Mouse (Mus musculus) CH12.LX (cell line): ENCODE data around the gene Ufl1. TPM values are rescaled to one million over a fixed set of nuclear protein-coding genes. Genes with fewer than 3 reads are reported as not detected.

ENCODE experiments used
- DNase-seq: peaks from one replicate; pipeline ENCODE4 v3.0.0-alpha.2; 2013; ENCODE audit errors: extremely low read depth
- H3K27ac ChIP-seq: 2 replicates; pipeline ENCODE4 v1.5.1; 2012; ENCODE audit warnings: low read depth, mild to moderate bottlenecking, control low read depth, moderate library complexity; ENCODE audit not compliant: insufficient read depth
- H3K27me3 ChIP-seq: replicated peaks from 2 replicates; pipeline ENCODE3; 2012; ENCODE audit warnings: inconsistent platforms
- H3K36me3 ChIP-seq, 2 experiments: replicated peaks in 1 of 2; 2 replicates each; pipeline versions ENCODE3 to v1.6.1; 2012; ENCODE audit warnings: inconsistent platforms in 1 of 2, low read length in 1 of 2, mild to moderate bottlenecking in 1 of 2, mixed read lengths in 1 of 2, moderate library complexity in 1 of 2; ENCODE audit not compliant: control insufficient read depth in 1 of 2, insufficient read depth in 1 of 2
- H3K4me1 ChIP-seq, 2 experiments: 2 replicates each; pipeline ENCODE4 v1.6.1; 2012; ENCODE audit warnings: inconsistent platforms in 1 of 2, moderate library complexity in 1 of 2; ENCODE audit not compliant: insufficient read depth in 2 of 2, control insufficient read depth in 1 of 2
- H3K4me2 ChIP-seq: 2 replicates; pipeline ENCODE4 v1.6.1; 2012; ENCODE audit warnings: low read depth, mild to moderate bottlenecking, control low read depth; ENCODE audit not compliant: poor library complexity, insufficient read depth, severe bottlenecking
- H3K4me3 ChIP-seq, 3 experiments: fragments of 150-350 bp in 1 of 3; sonication (generic) in 1 of 3; replicated peaks in 1 of 3; 2 replicates each; pipeline versions ENCODE3 to v1.5.1; 2011 to 2012; ENCODE audit warnings: low read depth in 2 of 3, low read length in 2 of 3, mild to moderate bottlenecking in 2 of 3, moderate library complexity in 2 of 3, control low read depth in 1 of 3, improper control_type of control experiment in 1 of 3, inconsistent platforms in 1 of 3, mixed read lengths in 1 of 3; ENCODE audit not compliant: poor library complexity in 1 of 3
- H3K79me2 ChIP-seq: replicated peaks from 2 replicates; pipeline ENCODE4 v1.6.1; 2012; ENCODE audit warnings: mild to moderate bottlenecking, moderate library complexity; ENCODE audit not compliant: control insufficient read depth, poor library complexity, insufficient read depth, severe bottlenecking; ENCODE audit errors: extremely low read depth
- H3K9ac ChIP-seq: 2 replicates; pipeline ENCODE4 v1.6.1; 2012; ENCODE audit warnings: low read depth, mild to moderate bottlenecking, control low read depth, moderate library complexity; ENCODE audit not compliant: insufficient read depth
- H3K9me3 ChIP-seq: replicated peaks from 2 replicates; pipeline ENCODE3; 2012; ENCODE audit warnings: low read length, inconsistent platforms, mixed read lengths
- CHD2 ChIP-seq: IDR thresholded peaks from 2 replicates; pipeline ENCODE4 v1.6.1; 2011; ENCODE audit warnings: low read length, improper control_type of control experiment
- CTCF ChIP-seq, 2 experiments: IDR thresholded peaks in 1 of 2; conservative IDR thresholded peaks in 1 of 2; 2 replicates each; pipeline ENCODE4 v1.5.1; 2011 to 2012; ENCODE audit warnings: low read depth in 2 of 2, low read length in 2 of 2, improper control_type of control experiment in 1 of 2, inconsistent platforms in 1 of 2, mild to moderate bottlenecking in 1 of 2, moderate library complexity in 1 of 2
- E2F4 ChIP-seq: IDR thresholded peaks from 2 replicates; pipeline ENCODE4 v1.6.1; 2011; ENCODE audit warnings: low read depth, low read length, improper control_type of control experiment; ENCODE audit not compliant: insufficient replicate concordance
- EP300 ChIP-seq: IDR thresholded peaks from 2 replicates; pipeline ENCODE4 v1.6.1; 2011; ENCODE audit warnings: low read length, improper control_type of control experiment
- HCFC1 ChIP-seq: IDR thresholded peaks from 2 replicates; pipeline ENCODE4 v1.6.1; 2012; ENCODE audit warnings: low read depth, mild to moderate bottlenecking, inconsistent platforms, low read length, improper control_type of control experiment
- IRF4 ChIP-seq: IDR thresholded peaks from 2 replicates; pipeline ENCODE4 v1.6.1; 2014; ENCODE audit warnings: low read depth, mild to moderate bottlenecking, inconsistent platforms, low read length, improper control_type of control experiment
- JUN ChIP-seq: IDR thresholded peaks from 2 replicates; pipeline ENCODE4 v1.6.1; 2011; ENCODE audit warnings: low read depth, mild to moderate bottlenecking, low read length, improper control_type of control experiment, moderate library complexity; ENCODE audit not compliant: insufficient read depth
- MAFK ChIP-seq: IDR thresholded peaks from 2 replicates; pipeline ENCODE4 v1.6.1; 2011; ENCODE audit warnings: low read length, improper control_type of control experiment; ENCODE audit not compliant: insufficient replicate concordance
- MAX ChIP-seq: IDR thresholded peaks from 2 replicates; pipeline ENCODE4 v1.6.1; 2011; ENCODE audit warnings: low read length, improper control_type of control experiment
- MAZ ChIP-seq: IDR thresholded peaks from 2 replicates; pipeline ENCODE4 v1.6.1; 2012; ENCODE audit warnings: low read depth, mild to moderate bottlenecking, inconsistent platforms, low read length, improper control_type of control experiment, moderate library complexity
- MEF2A ChIP-seq: IDR thresholded peaks from 2 replicates; pipeline ENCODE4 v1.6.1; 2014; ENCODE audit warnings: low read depth, mild to moderate bottlenecking, inconsistent platforms, low read length, improper control_type of control experiment, borderline replicate concordance
- MXI1 ChIP-seq: IDR thresholded peaks from 2 replicates; pipeline ENCODE4 v1.6.1; 2011; ENCODE audit warnings: mild to moderate bottlenecking, low read depth, low read length, improper control_type of control experiment
- MYC ChIP-seq: IDR thresholded peaks from 2 replicates; pipeline ENCODE4 v1.6.1; 2011; ENCODE audit warnings: low read depth, mild to moderate bottlenecking, improper control_type of control experiment, low read length
- NRF1 ChIP-seq: IDR thresholded peaks from 2 replicates; pipeline ENCODE4 v1.6.1; 2014; ENCODE audit warnings: low read depth, mild to moderate bottlenecking, inconsistent platforms, low read length, improper control_type of control experiment, moderate library complexity
- PAX5 ChIP-seq: IDR thresholded peaks from 2 replicates; pipeline ENCODE4 v1.6.1; 2012; ENCODE audit warnings: low read length, inconsistent platforms, mixed read lengths
- POLR2AphosphoS2 ChIP-seq: IDR thresholded peaks from 2 replicates; pipeline ENCODE4 v1.6.1; 2011; ENCODE audit warnings: low read depth, low read length, improper control_type of control experiment
- RAD21 ChIP-seq: IDR thresholded peaks from 2 replicates; pipeline ENCODE4 v1.6.1; 2011; ENCODE audit warnings: low read depth, mild to moderate bottlenecking, low read length, improper control_type of control experiment, moderate library complexity
- RCOR1 ChIP-seq: conservative IDR thresholded peaks from 2 replicates; pipeline ENCODE4 v1.6.1; 2012; ENCODE audit warnings: low read depth, mild to moderate bottlenecking, inconsistent platforms, low read length, improper control_type of control experiment
- SIN3A ChIP-seq: IDR thresholded peaks from 2 replicates; pipeline ENCODE4 v1.6.1; 2012; ENCODE audit warnings: low read length, improper control_type of control experiment, inconsistent platforms
- SMC3 ChIP-seq: IDR thresholded peaks from 2 replicates; pipeline ENCODE4 v1.6.1; 2011; ENCODE audit warnings: low read depth, low read length, improper control_type of control experiment
- TBP ChIP-seq: conservative IDR thresholded peaks from 2 replicates; pipeline ENCODE4 v1.6.1; 2011; ENCODE audit warnings: low read depth, low read length, improper control_type of control experiment
- TCF12 ChIP-seq: IDR thresholded peaks from 2 replicates; pipeline ENCODE4 v1.6.1; 2014; ENCODE audit warnings: low read depth, mild to moderate bottlenecking, inconsistent platforms, low read length, improper control_type of control experiment
- USF2 ChIP-seq: conservative IDR thresholded peaks from 2 replicates; pipeline ENCODE4 v1.6.1; 2011; ENCODE audit warnings: low read depth, low read length, improper control_type of control experiment
- ZC3H11A ChIP-seq: IDR thresholded peaks from 2 replicates; pipeline ENCODE4 v1.6.1; 2012; ENCODE audit warnings: low read depth, mild to moderate bottlenecking, inconsistent platforms, low read length, improper control_type of control experiment
- ZKSCAN1 ChIP-seq: IDR thresholded peaks from 2 replicates; pipeline ENCODE4 v1.6.1; 2012; ENCODE audit warnings: low read depth, inconsistent platforms, low read length, improper control_type of control experiment, borderline replicate concordance
- ZMIZ1 ChIP-seq: IDR thresholded peaks from 2 replicates; pipeline ENCODE4 v1.6.1; 2012; ENCODE audit warnings: low read depth, mild to moderate bottlenecking, inconsistent platforms, low read length, improper control_type of control experiment
- dilution Hi-C: fragments of 300-500 bp; cut with MboI; formaldehyde crosslinking; loops from 2 replicates; pipeline ENCODE4 v1.14.3; 2020; ENCODE audit warnings: low sequenced_read_pairs; ENCODE audit not compliant: extremely low pct_unique_long_range_greater_than_20kb, extremely low pct_ligation_motif_present
- in situ Hi-C: fragments of 300-500 bp; cut with MboI; formaldehyde crosslinking; loops from 3 replicates; pipeline ENCODE4 v1.14.3; 2019; ENCODE audit warnings: low sequenced_read_pairs, low pct_ligation_motif_present, low pct_unique_long_range_greater_than_20kb, mixed read lengths
- polyA plus RNA-seq: library from polyadenylated mRNA; unstranded; fragments of >175 nt; gene quantifications from 2 replicates; pipeline ENCODE4 v1.2.1, GENCODE M21; 2012; ENCODE audit warnings: low read depth; ENCODE audit not compliant: insufficient read length
- total RNA-seq, 2 experiments: library from RNA; depleted of rRNA; stranded (reverse); fragments of 300-350 nt in 1 of 2; fragments of >200 nt in 1 of 2; gene quantifications; 2 replicates each; pipeline ENCODE4 v1.2.3; 2012 to 2014

The Ufl1 gene
- total and polyA plus RNA-seq, 3 experiments = 18.1 to 27.9 (median 21.8) TPM

DNA sequence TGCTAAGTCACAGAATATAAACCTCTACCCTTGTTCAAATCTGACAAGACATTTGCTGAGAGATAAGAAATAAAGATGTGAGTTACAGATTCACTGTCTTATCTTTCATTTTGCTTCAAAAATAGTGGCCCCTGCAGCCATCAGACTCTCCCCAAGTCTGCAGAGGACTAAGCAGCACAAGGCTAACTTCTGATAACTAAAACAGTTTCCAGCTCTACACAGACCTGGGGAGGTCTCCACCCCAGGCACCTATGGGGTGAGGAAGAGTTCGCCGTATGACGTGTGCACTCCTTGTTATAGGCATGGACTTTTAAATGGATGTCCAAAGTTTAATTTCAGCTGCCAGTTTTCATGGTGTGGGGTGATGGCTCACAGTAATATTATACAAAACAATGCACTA lies 49.1 kb downstream of the Ufl1 start:
- DNase-seq = no peak
- Histone ChIP-seq H3K4me1 (no peaks in the 10 kb centered on the region), H3K79me2 (no peaks in the 10 kb centered on the region), H3K9me3 (no peaks in the 10 kb centered on the region), H3K9ac (no peak overlapping the region), H3K4me2 (no peak overlapping the region), H3K4me3 (no peak overlapping the region), H3K27me3 (no peaks in the 10 kb centered on the region), H3K27ac (no peak overlapping the region), H3K36me3 (no peaks in the 10 kb centered on the region)
- TF ChIP-seq E2F4 = no peak
- no peak for TF ChIP-seq SMC3
- TF ChIP-seq TBP = no peak
- no peak for TF ChIP-seq MAFK
- TF ChIP-seq RCOR1 = no peak
- no peak for TF ChIP-seq PAX5
- no peak for TF ChIP-seq MAZ
- TF ChIP-seq USF2 = no peak
- TF ChIP-seq CTCF (conservative IDR thresholded peaks at IDR 0.05 in 1 of 2, IDR thresholded peaks at IDR 0.05 in 1 of 2; ENCODE audit: low read depth in 2 of 2, low read length in 2 of 2) = no peak
- TF ChIP-seq ZKSCAN1 = no peak
- no peak for TF ChIP-seq EP300
- TF ChIP-seq POLR2AphosphoS2 = no peak
- no peak for TF ChIP-seq SIN3A
- no peak for TF ChIP-seq MYC
- in situ Hi-C loops = no loop called here
- dilution Hi-C loops = no loop called here

DNA sequence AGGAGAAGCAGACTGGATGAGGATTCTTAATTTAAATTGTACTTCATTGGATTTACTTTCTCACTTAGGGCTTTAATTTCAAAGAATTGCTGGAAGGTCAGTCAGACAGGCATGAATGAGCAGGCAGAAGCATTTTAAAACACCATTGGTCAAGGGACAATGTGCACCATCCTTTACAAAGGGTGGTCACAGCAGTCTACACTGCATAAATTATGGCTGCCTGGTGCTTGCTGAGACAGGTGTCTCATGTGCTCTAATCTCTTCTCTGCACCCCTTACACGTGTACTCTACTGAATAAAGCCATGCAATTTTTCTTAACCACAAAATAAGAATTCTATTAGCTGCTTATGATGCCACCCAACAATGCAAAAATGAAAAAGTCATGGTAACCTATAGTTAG lies 54.1 kb downstream of the Ufl1 start:
- Histone ChIP-seq H3K9ac (no peak overlapping the region), H3K4me3 (no peak overlapping the region), H3K27me3 (no peaks in the 10 kb centered on the region), H3K36me3 (no peaks in the 10 kb centered on the region), H3K4me1 (no peaks in the 10 kb centered on the region), H3K4me2 (no peak overlapping the region), H3K79me2 (no peaks in the 10 kb centered on the region), H3K27ac (no peak overlapping the region), H3K9me3 (no peaks in the 10 kb centered on the region)
- TF ChIP-seq IRF4 (no peak), RCOR1 (no peak), NRF1 (no peak), MXI1 (no peak), ZC3H11A (no peak), TCF12 (no peak), POLR2AphosphoS2 (no peak), EP300 (no peak), CHD2 (no peak), MEF2A (no peak), MAX (no peak), JUN (no peak), ZMIZ1 (no peak), MAZ (no peak), MYC (no peak), HCFC1 (no peak), RAD21 (no peak)
- dilution Hi-C loops (no loop called here), in situ Hi-C loops (no loop called here)
- no peak for DNase-seq
